Mouse (Mus musculus) heart, embryonic 11.5 days (tissue): ENCODE measurements around the gene Faap24. TPM values are rescaled to one million over a fixed set of nuclear protein-coding genes. Genes with fewer than 3 reads are reported as not detected.

Experiments used
- ATAC-seq: fragments of 200-750 bp; cut with Nextera tagmentation; replicated peaks from 2 replicates; pipeline ENCODE4 v1.8.0; 2017; ENCODE audit warnings: moderate library complexity; ENCODE audit not compliant: insufficient number of reproducible peaks, low FRiP score, low TSS enrichment
- H3K27ac ChIP-seq: fragments of 300-500 bp; sonication (generic); 2 replicates; pipeline ENCODE4 v1.5.1; 2014; ENCODE audit warnings: mild to moderate bottlenecking, low read depth, low read length
- H3K27me3 ChIP-seq: fragments of 300-500 bp; sonication (generic); 2 replicates; pipeline ENCODE4 v1.6.1; 2014; ENCODE audit warnings: mild to moderate bottlenecking, low read length, mixed read lengths; ENCODE audit not compliant: control insufficient read depth, insufficient read depth
- H3K36me3 ChIP-seq: fragments of 300-500 bp; sonication (generic); 2 replicates; pipeline ENCODE4 v1.6.1; 2014; ENCODE audit warnings: mild to moderate bottlenecking, low read length, moderate library complexity, mixed read lengths; ENCODE audit not compliant: control insufficient read depth, insufficient read depth
- H3K4me1 ChIP-seq: fragments of 300-500 bp; sonication (generic); 2 replicates; pipeline ENCODE4 v1.6.1; 2014; ENCODE audit warnings: low read length; ENCODE audit not compliant: control insufficient read depth, insufficient read depth
- H3K4me2 ChIP-seq: fragments of 300-500 bp; sonication (generic); 2 replicates; pipeline ENCODE4 v1.6.1; 2014; ENCODE audit warnings: mild to moderate bottlenecking, moderate library complexity
- H3K4me3 ChIP-seq: fragments of 300-500 bp; sonication (generic); 2 replicates; pipeline ENCODE4 v1.5.1; 2014; ENCODE audit warnings: low read depth, low read length
- H3K9ac ChIP-seq: fragments of 300-500 bp; sonication (generic); 2 replicates; pipeline ENCODE4 v1.6.1; 2014; ENCODE audit warnings: mild to moderate bottlenecking, low read depth, low read length, moderate library complexity
- H3K9me3 ChIP-seq: fragments of 300-500 bp; sonication (generic); replicated peaks from 2 replicates; pipeline ENCODE4 v1.6.1; 2016; ENCODE audit warnings: low read length; ENCODE audit not compliant: control insufficient read depth
- WGBS: fragments of 180-500 bp; shearing (Covaris S2); extraction: QIAGEN DNeasy Blood & Tissue Kit; methylation state at CpG from one replicate; pipeline ENCODE4 v1.1.7; 2014; ENCODE audit not compliant: insufficient replicate concordance; 5-methylcytosine and 5-hydroxymethylcytosine counted together
- polyA plus RNA-seq: library from polyadenylated mRNA; unstranded; fragments of >200 nt; fragmentation: Nextera tagmentation; extraction: Ambion mirVana; gene quantifications from 2 replicates; pipeline ENCODE4 v1.2.1, GENCODE M21; 2014

Faap24 gene
- polyA plus RNA-seq, 1 experiment from 2014 or later: 16.2 TPM

DNA sequence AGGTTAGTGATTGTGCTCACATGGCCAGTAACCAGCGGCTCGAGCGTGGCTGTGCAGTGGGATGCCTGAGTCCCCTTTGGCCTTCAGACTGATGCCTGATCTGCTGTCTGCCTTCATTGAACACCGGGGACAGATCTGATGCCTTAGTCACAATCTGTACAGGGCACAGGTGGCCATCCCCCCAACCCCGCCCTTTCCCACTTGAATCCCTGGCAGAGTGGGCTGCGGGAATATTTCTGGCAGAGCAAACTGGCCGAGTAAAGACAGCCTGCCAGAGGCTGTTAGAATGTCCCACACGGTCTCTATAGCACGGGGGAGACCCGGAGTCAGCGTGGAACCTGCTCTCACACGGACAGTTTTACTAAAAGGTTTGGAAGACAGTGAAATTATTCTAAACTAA, 39.0 kb downstream of the Faap24 start:
- H3K27me3 ChIP-seq: no peaks in the 10 kb centered on the region
- H3K27ac ChIP-seq: no peak overlapping the region
- 85% methylated on average over 12 of the region's 12 CpGs for WGBS
- H3K36me3 ChIP-seq: no peaks in the 10 kb centered on the region
- H3K4me3 ChIP-seq: no peak overlapping the region
- H3K9ac ChIP-seq: no peak overlapping the region
- no peak for ATAC-seq
- H3K9me3 ChIP-seq: no peaks in the 10 kb centered on the region
- H3K4me1 ChIP-seq: peaks cover 10% of the 10 kb centered on the region
- H3K4me2 ChIP-seq: no peak overlapping the region

- 52% methylated on average over 5 of the region's 5 CpGs for WGBS
- no peak for ATAC-seq
- H3K9ac ChIP-seq: no peak overlapping the region
Observed at GRCm38 (mm10) chr7:35355303-35355872, 41.2 kb downstream of the Faap24 start.

GRCm38 (mm10) chr7:35353306-35353705, 43.3 kb downstream of the Faap24 start:
- 93% methylated on average over 15 of the region's 15 CpGs for WGBS
- H3K4me3 ChIP-seq: no peak overlapping the region
- no peak overlapping the region for H3K27ac ChIP-seq
- H3K27me3 ChIP-seq: no peaks in the 10 kb centered on the region
- no peak overlapping the region for H3K9ac ChIP-seq
- H3K9me3 ChIP-seq: no peaks in the 10 kb centered on the region
- ATAC-seq: no peak
- no peak overlapping the region for H3K4me2 ChIP-seq
- peaks cover 4% of the 10 kb centered on the region; the same call in 1 of the 2 replicates for H3K4me1 ChIP-seq
- no peaks in the 10 kb centered on the region for H3K36me3 ChIP-seq

More at GRCm38 (mm10) chr7:35355303-35355872, 41.2 kb downstream of the Faap24 start:
- H3K27ac ChIP-seq: no peak overlapping the region
- no peaks in the 10 kb centered on the region for H3K36me3 ChIP-seq
- peaks cover 4% of the 10 kb centered on the region; the same call in 1 of the 2 replicates for H3K4me1 ChIP-seq
- no peaks in the 10 kb centered on the region for H3K27me3 ChIP-seq
- H3K4me2 ChIP-seq: no peak overlapping the region
- H3K9me3 ChIP-seq: no peaks in the 10 kb centered on the region
- no peak overlapping the region for H3K4me3 ChIP-seq

DNA sequence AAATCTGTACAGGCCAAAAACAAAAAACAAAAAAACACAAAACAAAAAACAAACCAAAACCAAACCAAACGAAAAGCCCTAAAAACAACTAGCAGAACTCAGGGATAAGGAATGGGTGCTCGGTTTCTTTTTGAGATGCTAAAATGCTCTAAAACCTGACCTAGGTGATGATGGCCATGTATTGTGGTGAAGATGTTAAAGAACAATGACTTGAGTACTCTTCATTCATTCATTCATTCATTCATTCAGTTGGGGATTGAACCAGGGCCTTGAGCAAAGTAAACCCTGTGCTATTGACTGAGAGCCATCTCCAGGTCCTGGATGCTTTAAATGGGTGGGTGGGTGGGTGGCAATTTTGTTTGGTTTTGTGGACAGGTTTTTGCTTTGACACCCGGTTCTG, 45.5 kb downstream of the Faap24 start:
- 79% methylated on average over 3 of the region's 3 CpGs for WGBS

DNA sequence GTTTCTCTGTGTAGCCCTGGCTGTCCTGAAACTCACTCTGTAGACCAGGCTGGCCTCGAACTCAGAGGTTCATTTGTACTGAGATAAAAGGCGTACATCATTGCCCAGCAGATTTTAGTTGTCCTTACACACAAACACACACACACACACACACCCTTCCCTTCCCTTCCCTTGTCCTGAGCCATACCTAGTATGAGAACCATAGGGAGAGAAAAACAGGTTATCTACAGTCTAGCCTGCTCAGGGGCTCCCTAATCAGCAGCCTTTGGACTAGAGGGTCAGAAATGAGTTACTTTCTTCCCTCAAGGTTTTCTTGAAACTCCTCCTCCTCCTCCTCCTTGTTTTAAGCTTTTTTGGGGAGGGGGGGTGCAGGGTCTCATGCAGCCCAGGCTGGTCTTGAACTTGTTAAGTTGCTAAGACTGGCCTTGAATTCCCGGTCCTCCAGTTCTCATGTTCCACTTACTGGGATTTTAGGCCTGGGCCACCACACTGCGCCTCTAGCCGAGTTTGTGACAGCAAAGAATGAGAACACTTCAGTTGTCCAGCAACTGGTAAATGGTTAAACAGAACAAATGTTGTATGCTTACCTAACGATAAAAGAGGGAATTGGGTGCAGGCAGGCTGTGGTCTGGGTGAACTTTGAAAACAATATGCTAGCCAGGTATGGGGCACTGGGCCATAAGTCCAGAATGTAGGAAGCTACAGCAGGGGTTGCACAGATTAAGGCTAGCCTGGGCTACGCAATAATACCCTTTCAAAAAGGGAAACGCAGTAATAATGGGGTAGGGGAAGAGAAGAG, 46.6 kb downstream of the Faap24 start:
- no peak for ATAC-seq
- no peaks in the 10 kb centered on the region for H3K36me3 ChIP-seq
- H3K27me3 ChIP-seq: no peaks in the 10 kb centered on the region
- H3K9ac ChIP-seq: no peak overlapping the region
- WGBS: 86% methylated on average over 8 of the region's 8 CpGs
- H3K4me1 ChIP-seq: 0 out of 2 replicates have a peak, but pooled peaks cover 4% of the 10 kb centered on the region
- H3K4me2 ChIP-seq: no peak overlapping the region
- no peaks in the 10 kb centered on the region for H3K9me3 ChIP-seq
- no peak overlapping the region for H3K27ac ChIP-seq
- H3K4me3 ChIP-seq: no peak overlapping the region

More for the DNA sequence above, 45.5 kb downstream of the Faap24 start:
- no peak for ATAC-seq
- no peak overlapping the region for H3K27ac ChIP-seq
- no peak overlapping the region for H3K4me3 ChIP-seq
- H3K4me1 ChIP-seq: peaks cover 8% of the 10 kb centered on the region; the same call in 1 of the 2 replicates
- H3K9me3 ChIP-seq: no peaks in the 10 kb centered on the region
- H3K36me3 ChIP-seq: no peaks in the 10 kb centered on the region
- H3K27me3 ChIP-seq: no peaks in the 10 kb centered on the region
- no peak overlapping the region for H3K9ac ChIP-seq
- no peak overlapping the region for H3K4me2 ChIP-seq

DNA sequence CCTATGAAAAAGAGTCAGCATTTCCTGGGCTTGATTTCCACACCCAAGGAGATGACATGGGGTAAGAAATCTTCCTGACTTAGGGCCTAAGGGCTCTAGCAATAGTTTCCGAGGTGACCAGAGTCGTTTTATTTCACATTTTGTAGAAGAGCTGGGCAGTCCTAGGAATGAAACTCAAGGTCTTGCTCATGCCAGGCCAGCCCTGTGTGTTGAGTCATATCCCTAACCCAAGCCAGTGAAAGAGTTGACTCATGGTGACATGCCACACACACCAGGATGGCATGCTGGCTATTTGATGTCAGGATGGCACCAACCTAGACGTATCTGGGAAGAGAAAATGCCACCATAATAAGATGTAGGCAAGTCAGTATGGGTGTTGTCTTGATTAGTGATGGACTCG, 47.6 kb downstream of the Faap24 start:
- Histone ChIP-seq H3K27me3 (no peaks in the 10 kb centered on the region), H3K4me3 (no peak overlapping the region), H3K9ac (no peak overlapping the region), H3K36me3 (no peaks in the 10 kb centered on the region), H3K27ac (no peak overlapping the region), H3K4me2 (no peak overlapping the region), H3K4me1 (0 out of 2 replicates have a peak, but pooled peaks cover 4% of the 10 kb centered on the region), H3K9me3 (no peaks in the 10 kb centered on the region)
- 85% methylated on average over 4 of the region's 4 CpGs for WGBS
- no peak for ATAC-seq

DNA sequence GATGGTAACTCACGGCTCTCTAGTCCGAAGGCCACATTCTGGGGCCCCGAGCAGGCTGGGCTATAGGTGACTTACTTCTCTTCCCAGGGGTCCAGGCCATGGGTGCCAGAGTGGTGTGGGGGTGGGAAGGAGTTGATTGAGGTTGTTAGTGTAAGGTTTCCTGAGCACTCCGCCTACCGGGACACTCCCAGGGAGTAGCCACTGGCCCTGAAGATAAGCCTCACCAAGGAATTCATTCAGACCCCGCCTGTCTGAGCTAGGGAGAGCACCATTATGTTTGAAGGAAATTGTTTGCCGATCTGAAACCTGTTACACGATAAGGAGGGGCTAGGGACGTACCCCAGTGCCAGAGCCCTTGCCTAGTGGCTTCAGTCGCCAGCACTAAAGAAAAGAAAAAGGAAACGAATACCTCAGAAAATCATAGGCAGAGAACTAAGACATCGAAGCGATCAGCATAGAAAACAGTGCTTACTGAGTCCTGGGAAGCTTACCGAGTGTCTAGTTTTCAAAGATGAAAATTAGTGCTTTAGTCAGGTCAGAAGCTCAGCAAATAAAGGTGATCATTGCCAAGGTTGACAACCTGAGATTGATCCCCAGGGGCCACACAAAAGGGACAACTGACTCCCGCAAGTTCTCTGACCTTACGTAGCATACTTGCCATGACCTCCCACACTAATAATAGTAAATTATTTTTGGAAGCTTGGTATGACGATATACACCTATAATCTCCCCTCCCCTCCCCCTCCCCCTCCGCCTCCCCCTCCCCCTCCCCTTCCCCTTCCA, 48.5 kb downstream of the Faap24 start:
- no peaks in the 10 kb centered on the region for H3K27me3 ChIP-seq
- no peak for ATAC-seq
- H3K4me2 ChIP-seq: no peak overlapping the region
- H3K4me3 ChIP-seq: no peak overlapping the region
- WGBS: 41% methylated on average over 18 of the region's 18 CpGs
- 0 out of 2 replicates have a peak, but pooled peaks cover 4% of the 10 kb centered on the region for H3K4me1 ChIP-seq
- no peaks in the 10 kb centered on the region for H3K36me3 ChIP-seq
- no peaks in the 10 kb centered on the region for H3K9me3 ChIP-seq
- no peak overlapping the region for H3K9ac ChIP-seq
- H3K27ac ChIP-seq: no peak overlapping the region

DNA sequence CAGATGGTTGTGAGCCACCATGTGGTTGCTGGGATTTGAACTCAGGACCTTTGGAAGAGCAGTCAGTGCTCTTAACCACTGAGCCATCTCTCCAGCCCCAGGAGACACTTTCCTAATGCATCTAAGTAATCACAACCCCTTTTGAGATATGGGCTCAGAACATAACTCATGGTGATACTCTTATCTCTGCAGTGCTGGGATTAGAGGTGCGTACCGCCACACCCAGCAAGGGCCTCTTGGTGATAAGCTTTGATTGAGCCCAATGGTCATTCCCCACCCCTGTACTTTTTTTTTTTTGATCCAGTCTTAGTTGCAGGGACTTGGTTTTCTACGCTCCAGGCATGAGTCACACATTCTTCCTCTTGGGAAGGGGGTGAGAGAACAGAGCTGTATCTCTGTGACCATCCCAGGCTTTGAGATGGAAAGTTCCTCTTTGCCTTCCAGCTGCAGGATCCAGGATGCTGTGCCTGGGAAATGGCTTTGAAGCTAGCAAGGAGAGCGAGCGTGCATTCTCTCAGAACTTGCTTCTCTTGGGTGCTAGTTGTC, 51.8 kb downstream of the Faap24 start:
- no peak for ATAC-seq
- no peak overlapping the region for H3K4me2 ChIP-seq
- no peaks in the 10 kb centered on the region for H3K27me3 ChIP-seq
- H3K27ac ChIP-seq: no peak overlapping the region
- H3K36me3 ChIP-seq: no peaks in the 10 kb centered on the region
- no peak overlapping the region for H3K9ac ChIP-seq
- H3K4me3 ChIP-seq: no peak overlapping the region
- 55% methylated on average over 5 of the region's 5 CpGs for WGBS
- no peaks in the 10 kb centered on the region for H3K9me3 ChIP-seq
- H3K4me1 ChIP-seq: 0 out of 2 replicates have a peak, but pooled peaks cover 4% of the 10 kb centered on the region
